ENCODE assay signal across 13 mouse cellular contexts in genomic region chr16:89827496-89828125, GRCm38 (mm10).
A peak's percentile ranks its signal among the peaks of the same experiment; 100 is the strongest.
DNase-seq lines count a peak whose midpoint lies in the region; ATAC-seq lines count a peak whose summit lies in the region.
"Had no signal": no experiment of that assay in that cellular context is flagged by ENCODE, and none has a peak within 500 bp of the region (broad histone marks: within the 10 kb centered on the region; RNA-seq: fewer than 3 reads in every experiment).

No protein-coding gene starts in this region.

- H3K4me3 ChIP-seq in midbrain, embryonic 13.5 days (replicated peaks), result no peak overlapping the region
- H3K4me3 ChIP-seq in midbrain, embryonic 16.5 days (ENCODE audit: low read depth, low read length), result no peak overlapping the region
- H3K4me3 ChIP-seq in limb, embryonic 10.5 days, result no peak overlapping the region
- H3K4me3 ChIP-seq: erythroblast, embryonic 14.5 days; heart, adult 2 months; limb, embryonic 13.5 days had no signal

- no peak for DNase-seq in frontal cortex, adult 2 months (ENCODE audit: extremely low spot score in 1 of 2, low spot score in 1 of 2)
- no peak for DNase-seq in limb, embryonic 10.5 days (ENCODE audit: low spot score)
- peak; percentile 67 for DNase-seq in thymus, postnatal 4 days
- no peak for DNase-seq in gastrocnemius, postnatal 25 days
- DNase-seq in left cerebral cortex, postnatal 36 days (ENCODE audit: low spot score in 2 of 2), result no peak
- DNase-seq: heart, adult 2 months; kidney, postnatal 4 days had no signal

- peaks cover 7% of the 10 kb centered on the region for H3K36me3 ChIP-seq in midbrain, embryonic 13.5 days
- no peaks in the 10 kb centered on the region for H3K36me3 ChIP-seq in midbrain, embryonic 16.5 days (ENCODE audit: control insufficient read depth, insufficient read depth, low read length)
- H3K36me3 ChIP-seq in limb, embryonic 10.5 days, result peaks cover 22% of the 10 kb centered on the region

- peak overlapping the region; percentile 14; the same call in 1 of the 2 replicates for H3K27ac ChIP-seq in midbrain, embryonic 13.5 days
- no peak overlapping the region for H3K27ac ChIP-seq in midbrain, embryonic 16.5 days (ENCODE audit: low read length)
- H3K27ac ChIP-seq in limb, embryonic 10.5 days, result 0 out of 2 replicates have a peak overlapping the region, but pooled peaks have one; percentile 5
- H3K27ac ChIP-seq: heart, adult 2 months; limb, embryonic 13.5 days; macrophage had no signal

- no peak overlapping the region for H3K9ac ChIP-seq in midbrain, embryonic 13.5 days (replicated peaks)
- no peak overlapping the region for H3K9ac ChIP-seq in midbrain, embryonic 16.5 days (ENCODE audit: low read depth, low read length)
- H3K9ac ChIP-seq: limb, embryonic 13.5 days had no signal

- intact Hi-C loops in left cerebral cortex, postnatal 36 days (cut with DNase I), result loop anchor here (5.0 kb wide), 1 partner anchor 35 kb away; no protein-coding TSS in a partner anchor

- H3K27me3 ChIP-seq in midbrain, embryonic 13.5 days, result no peaks in the 10 kb centered on the region
- H3K27me3 ChIP-seq in midbrain, embryonic 16.5 days (ENCODE audit: control insufficient read depth, insufficient read depth, low read depth, low read length), result no peaks in the 10 kb centered on the region
- no peaks in the 10 kb centered on the region for H3K27me3 ChIP-seq in limb, embryonic 10.5 days (ENCODE audit: low read depth, poor library complexity, severe bottlenecking)
- H3K27me3 ChIP-seq: limb, embryonic 13.5 days had no signal

- WGBS in midbrain, embryonic 13.5 days, result 73% methylated on average over 17 of the region's 17 CpGs
- WGBS in midbrain, embryonic 16.5 days, result 68% methylated on average over 17 of the region's 17 CpGs
- 84% methylated on average over 17 of the region's 17 CpGs for WGBS in limb, embryonic 10.5 days

- peaks cover 12% of the 10 kb centered on the region for H3K4me1 ChIP-seq in midbrain, embryonic 13.5 days (replicated peaks)
- H3K4me1 ChIP-seq in midbrain, embryonic 16.5 days (ENCODE audit: control insufficient read depth, insufficient read depth, low read length), result no peaks in the 10 kb centered on the region
- H3K4me1 ChIP-seq in limb, embryonic 10.5 days, result peaks cover 11% of the 10 kb centered on the region; the same call in 1 of the 2 replicates

- ATAC-seq in frontal cortex, adult (ENCODE audit: low TSS enrichment), result 0 out of 2 replicates have a peak, but pooled peaks have one; percentile 3
- ATAC-seq in midbrain, embryonic 13.5 days, result 0 out of 2 replicates have a peak, but pooled peaks have one; percentile 20
- ATAC-seq in midbrain, embryonic 16.5 days, result no peak

- H3K9me3 ChIP-seq in midbrain, embryonic 13.5 days, result no peaks in the 10 kb centered on the region
- no peaks in the 10 kb centered on the region for H3K9me3 ChIP-seq in midbrain, embryonic 16.5 days (replicated peaks; ENCODE audit: control insufficient read depth, low read length, poor library complexity, severe bottlenecking)
- H3K9me3 ChIP-seq in limb, embryonic 10.5 days (replicated peaks), result no peaks in the 10 kb centered on the region
- H3K9me3 ChIP-seq: limb, embryonic 13.5 days had no signal

- no peak overlapping the region for H3K4me2 ChIP-seq in midbrain, embryonic 13.5 days (replicated peaks)
- H3K4me2 ChIP-seq in midbrain, embryonic 16.5 days (ENCODE audit: low read length), result no peak overlapping the region
- H3K4me2 ChIP-seq: limb, embryonic 13.5 days had no signal
